Mouse (Mus musculus): ENCODE measurements around the gene Ldb2. TPM values are rescaled to one million over a fixed set of nuclear protein-coding genes. Genes with fewer than 3 reads are reported as not detected.

Gene Ldb2
- polyA plus RNA-seq, 1 experiment from 2014 or later: 49.5 TPM

DNA sequence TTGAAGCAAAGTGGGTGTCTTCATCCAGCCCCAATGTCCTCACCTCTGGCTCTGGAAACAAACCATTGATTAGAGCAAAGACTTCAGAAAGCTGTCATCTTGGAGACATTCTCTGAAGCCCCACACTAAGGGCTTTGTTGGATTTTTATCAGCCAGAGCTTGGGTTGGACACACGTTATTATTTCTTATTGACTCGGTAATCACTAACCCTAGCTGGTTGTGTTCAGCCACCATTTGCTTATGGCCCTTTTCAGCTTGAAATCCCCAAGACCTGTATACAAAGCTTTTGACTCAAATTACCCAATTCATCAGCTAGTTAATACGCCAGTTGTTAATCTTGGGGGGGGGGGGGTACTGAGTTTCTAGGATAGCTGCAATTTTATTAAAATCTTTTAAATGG, 91.5 kb downstream of the Ldb2 start:
- Histone ChIP-seq H3K4me3 (ENCODE audit: low read length) (no peak overlapping the region), H3K9me3 (ENCODE audit: control insufficient read depth, low read length) (no peaks in the 10 kb centered on the region), H3K4me1 (replicated peaks; ENCODE audit: control insufficient read depth, insufficient read depth, low read length) (peaks cover 11% of the 10 kb centered on the region), H3K27ac (ENCODE audit: low read length) (peak overlapping the region; percentile 51), H3K9ac (ENCODE audit: low read length) (no peak overlapping the region), H3K4me2 (ENCODE audit: low read depth, low read length) (no peak overlapping the region), H3K27me3 (ENCODE audit: control insufficient read depth, insufficient read depth, low read depth, low read length) (no peaks in the 10 kb centered on the region), H3K36me3 (ENCODE audit: control insufficient read depth, insufficient read depth, low read length) (no peaks in the 10 kb centered on the region)
- WGBS: 80% methylated on average over 3 of the region's 3 CpGs
- no peak for ATAC-seq (ENCODE audit: low read depth)

DNA sequence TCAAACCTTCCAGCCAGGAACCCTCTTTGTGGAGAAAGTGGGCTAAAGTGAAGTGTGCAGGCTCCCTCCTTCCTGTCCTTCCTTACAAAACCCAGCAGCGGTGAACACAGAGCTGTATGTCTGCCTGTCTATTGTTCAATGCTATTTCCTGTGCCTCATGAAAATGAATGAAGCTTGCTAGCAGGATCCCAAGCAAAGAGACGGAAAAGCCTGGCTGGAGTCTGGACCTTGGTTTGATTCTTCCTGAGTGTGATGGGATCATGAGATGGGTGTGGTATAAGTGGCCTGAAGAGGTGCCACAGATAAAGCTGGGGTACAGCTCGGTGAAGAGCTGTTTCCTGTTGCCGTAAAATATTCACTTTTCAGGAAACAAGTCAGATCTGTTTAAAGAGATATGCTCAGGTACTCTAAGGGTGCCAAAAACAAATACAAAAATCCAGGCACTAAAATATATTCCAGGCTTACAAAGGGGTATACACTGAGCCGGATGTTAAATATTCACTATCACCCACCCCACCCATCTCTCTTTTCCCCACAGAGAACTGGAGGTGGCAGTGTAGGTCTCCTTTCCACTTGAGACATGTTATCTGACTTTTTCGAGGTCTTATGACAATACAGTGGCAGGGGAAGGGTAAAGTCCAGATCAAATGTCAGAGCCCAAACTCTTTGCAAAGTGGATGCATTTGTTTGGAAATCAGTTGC, 92.3 kb downstream of the Ldb2 start:
- H3K4me2 ChIP-seq (ENCODE audit: low read depth, low read length): no peak overlapping the region
- H3K9me3 ChIP-seq (ENCODE audit: control insufficient read depth, low read length): no peaks in the 10 kb centered on the region
- peak overlapping the region; percentile 51 for H3K27ac ChIP-seq (ENCODE audit: low read length)
- H3K27me3 ChIP-seq (ENCODE audit: control insufficient read depth, insufficient read depth, low read depth, low read length): no peaks in the 10 kb centered on the region
- no peaks in the 10 kb centered on the region for H3K36me3 ChIP-seq (ENCODE audit: control insufficient read depth, insufficient read depth, low read length)
- ATAC-seq (ENCODE audit: low read depth): peak; percentile 83
- 28% methylated on average over 6 of the region's 6 CpGs for WGBS
- peaks cover 8% of the 10 kb centered on the region for H3K4me1 ChIP-seq (replicated peaks; ENCODE audit: control insufficient read depth, insufficient read depth, low read length)
- H3K4me3 ChIP-seq (ENCODE audit: low read length): no peak overlapping the region
- no peak overlapping the region for H3K9ac ChIP-seq (ENCODE audit: low read length)

DNA sequence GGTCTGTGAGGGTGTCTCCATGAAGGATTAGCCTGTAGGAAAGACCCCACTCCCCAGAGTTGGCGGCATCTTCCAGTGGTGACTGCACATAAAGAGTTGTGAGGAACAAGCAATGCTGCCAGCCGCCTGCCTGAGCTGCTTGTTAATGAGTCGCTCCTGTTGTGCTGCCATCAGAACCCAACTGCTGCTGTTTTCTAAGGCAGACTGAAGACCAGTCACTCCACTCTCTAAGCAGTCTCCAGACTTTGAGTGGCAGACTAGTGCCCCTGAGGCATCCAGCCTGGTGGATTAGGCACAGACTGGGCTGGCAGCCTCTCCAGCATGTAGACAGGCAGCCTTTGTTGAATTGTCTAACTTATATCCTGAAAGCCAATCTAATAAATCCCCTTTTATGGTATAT, 101.5 kb downstream of the Ldb2 start:
- Histone ChIP-seq H3K27ac (ENCODE audit: low read length) (no peak overlapping the region), H3K27me3 (ENCODE audit: control insufficient read depth, insufficient read depth, low read depth, low read length) (no peaks in the 10 kb centered on the region), H3K4me3 (ENCODE audit: low read length) (no peak overlapping the region), H3K9me3 (ENCODE audit: control insufficient read depth, low read length) (no peaks in the 10 kb centered on the region), H3K36me3 (ENCODE audit: control insufficient read depth, insufficient read depth, low read length) (no peaks in the 10 kb centered on the region), H3K4me2 (ENCODE audit: low read depth, low read length) (no peak overlapping the region), H3K9ac (ENCODE audit: low read length) (no peak overlapping the region), H3K4me1 (replicated peaks; ENCODE audit: control insufficient read depth, insufficient read depth, low read length) (no peaks in the 10 kb centered on the region)
- 78% methylated on average over 3 of the region's 3 CpGs for WGBS
- no peak for ATAC-seq (ENCODE audit: low read depth)

DNA sequence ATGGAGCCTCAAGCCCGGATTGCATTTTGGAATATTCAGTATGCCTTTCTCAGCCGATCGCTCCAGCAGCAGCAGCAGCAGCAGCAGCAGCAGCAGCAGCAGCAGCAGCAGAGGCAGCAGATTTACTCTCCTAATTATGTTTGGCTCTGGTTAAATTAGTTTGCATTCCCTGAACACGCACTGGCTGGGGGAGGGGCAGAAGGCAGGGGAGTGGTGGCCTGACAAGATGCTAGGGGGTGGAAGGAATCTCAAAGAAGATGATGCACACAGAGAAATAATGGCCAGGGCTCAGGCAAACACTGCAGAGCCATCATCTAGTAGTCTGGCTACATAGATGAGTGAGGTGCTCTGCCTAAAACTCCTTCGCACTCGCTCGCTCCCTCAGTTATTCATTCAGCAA, 102.9 kb downstream of the Ldb2 start:
- Histone ChIP-seq H3K4me2 (ENCODE audit: low read depth, low read length) (no peak overlapping the region), H3K4me1 (replicated peaks; ENCODE audit: control insufficient read depth, insufficient read depth, low read length) (no peaks in the 10 kb centered on the region), H3K27me3 (ENCODE audit: control insufficient read depth, insufficient read depth, low read depth, low read length) (no peaks in the 10 kb centered on the region), H3K9me3 (ENCODE audit: control insufficient read depth, low read length) (no peaks in the 10 kb centered on the region), H3K9ac (ENCODE audit: low read length) (no peak overlapping the region), H3K4me3 (ENCODE audit: low read length) (no peak overlapping the region), H3K36me3 (ENCODE audit: control insufficient read depth, insufficient read depth, low read length) (no peaks in the 10 kb centered on the region), H3K27ac (ENCODE audit: low read length) (no peak overlapping the region)
- no peak for ATAC-seq (ENCODE audit: low read depth)
- WGBS: 71% methylated on average over 7 of the region's 7 CpGs

DNA sequence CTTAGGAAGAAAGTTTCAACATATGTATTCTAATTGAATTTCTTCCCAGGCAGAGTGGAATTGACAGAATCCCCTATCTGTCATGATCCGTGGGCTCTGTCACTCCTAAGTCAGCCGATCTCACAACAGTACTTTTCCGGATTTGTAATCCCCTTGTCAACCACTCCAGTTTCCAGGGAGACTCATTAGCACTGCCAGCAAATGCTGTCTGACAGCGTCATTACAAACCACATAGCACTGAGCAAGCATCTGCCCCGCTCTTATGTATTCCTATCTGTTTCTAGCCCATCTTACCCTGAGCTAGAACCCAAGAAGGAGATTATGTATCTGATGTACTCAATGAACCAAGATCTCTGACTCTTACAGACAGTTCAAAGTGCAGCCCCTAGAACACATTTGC, 105.8 kb downstream of the Ldb2 start:
- Histone ChIP-seq H3K4me3 (ENCODE audit: low read length) (no peak overlapping the region), H3K9me3 (ENCODE audit: control insufficient read depth, low read length) (no peaks in the 10 kb centered on the region), H3K36me3 (ENCODE audit: control insufficient read depth, insufficient read depth, low read length) (no peaks in the 10 kb centered on the region), H3K27me3 (ENCODE audit: control insufficient read depth, insufficient read depth, low read depth, low read length) (no peaks in the 10 kb centered on the region), H3K4me1 (replicated peaks; ENCODE audit: control insufficient read depth, insufficient read depth, low read length) (no peaks in the 10 kb centered on the region), H3K4me2 (ENCODE audit: low read depth, low read length) (no peak overlapping the region), H3K9ac (ENCODE audit: low read length) (no peak overlapping the region), H3K27ac (ENCODE audit: low read length) (no peak overlapping the region)
- WGBS: 56% methylated on average over 5 of the region's 5 CpGs
- ATAC-seq (ENCODE audit: low read depth): no peak

DNA sequence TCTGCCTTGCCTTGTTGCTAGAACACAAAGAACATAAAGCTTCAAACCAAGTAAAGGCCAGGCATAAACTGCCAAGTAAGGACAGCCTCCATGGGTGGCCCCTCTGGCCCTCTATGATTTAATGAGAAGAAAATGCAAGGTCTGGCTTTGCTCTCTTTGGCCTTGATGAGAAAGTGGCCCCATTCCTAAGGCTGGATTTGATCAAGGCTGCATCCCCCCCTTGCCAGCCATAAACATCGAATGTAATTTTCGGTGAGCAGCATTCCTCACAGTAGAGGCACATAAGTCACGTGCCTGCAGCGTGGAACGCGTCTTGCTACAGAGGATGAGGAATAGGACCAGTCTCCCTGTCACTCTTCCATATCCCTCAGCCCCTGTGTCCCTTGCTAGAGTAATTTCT, 113.1 kb downstream of the Ldb2 start:
- Histone ChIP-seq H3K9me3 (ENCODE audit: control insufficient read depth, low read length) (no peaks in the 10 kb centered on the region), H3K27me3 (ENCODE audit: control insufficient read depth, insufficient read depth, low read depth, low read length) (no peaks in the 10 kb centered on the region), H3K4me1 (replicated peaks; ENCODE audit: control insufficient read depth, insufficient read depth, low read length) (0 out of 2 replicates have a peak, but pooled peaks cover 2% of the 10 kb centered on the region), H3K9ac (ENCODE audit: low read length) (no peak overlapping the region), H3K27ac (ENCODE audit: low read length) (no peak overlapping the region), H3K4me2 (ENCODE audit: low read depth, low read length) (no peak overlapping the region), H3K36me3 (ENCODE audit: control insufficient read depth, insufficient read depth, low read length) (no peaks in the 10 kb centered on the region), H3K4me3 (ENCODE audit: low read length) (no peak overlapping the region)
- no peak for ATAC-seq (ENCODE audit: low read depth)
- 77% methylated on average over 6 of the region's 6 CpGs for WGBS

DNA sequence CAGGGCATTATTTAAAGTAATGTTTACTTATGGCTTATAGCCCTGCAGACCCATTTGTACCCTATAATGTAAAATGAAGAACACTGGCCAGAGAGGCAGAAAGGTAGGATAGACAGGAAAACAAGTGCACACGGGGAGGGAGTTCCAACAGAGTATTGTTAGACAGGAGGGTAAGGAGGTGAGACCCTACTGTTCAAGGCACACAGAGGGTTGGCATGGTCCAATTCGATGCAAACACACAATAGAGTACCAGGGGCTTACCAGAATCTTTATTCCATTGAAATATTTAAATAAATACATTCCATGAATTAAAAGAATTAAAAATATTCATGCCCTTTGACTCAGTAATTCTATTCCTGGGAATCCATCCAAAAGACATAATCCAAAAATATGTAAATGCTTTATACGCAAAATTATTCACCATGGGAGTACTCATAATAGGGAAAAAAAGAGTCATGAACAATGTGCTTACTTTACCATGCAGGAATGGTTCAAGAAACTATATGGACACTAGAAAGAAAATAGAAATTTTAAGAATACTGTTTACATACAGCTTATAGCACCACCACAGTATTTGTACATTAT, 118.3 kb downstream of the Ldb2 start:
- H3K36me3 ChIP-seq (ENCODE audit: control insufficient read depth, insufficient read depth, low read length): no peaks in the 10 kb centered on the region
- H3K27me3 ChIP-seq (ENCODE audit: control insufficient read depth, insufficient read depth, low read depth, low read length): no peaks in the 10 kb centered on the region
- no peak overlapping the region for H3K9ac ChIP-seq (ENCODE audit: low read length)
- no peaks in the 10 kb centered on the region for H3K9me3 ChIP-seq (ENCODE audit: control insufficient read depth, low read length)
- no peak overlapping the region for H3K27ac ChIP-seq (ENCODE audit: low read length)
- H3K4me1 ChIP-seq (replicated peaks; ENCODE audit: control insufficient read depth, insufficient read depth, low read length): peaks cover under 1% of the 10 kb centered on the region; the same call in 1 of the 2 replicates
- WGBS: 64% methylated on average over 3 of the region's 3 CpGs
- ATAC-seq (ENCODE audit: low read depth): no peak
- no peak overlapping the region for H3K4me2 ChIP-seq (ENCODE audit: low read depth, low read length)
- no peak overlapping the region for H3K4me3 ChIP-seq (ENCODE audit: low read length)

DNA sequence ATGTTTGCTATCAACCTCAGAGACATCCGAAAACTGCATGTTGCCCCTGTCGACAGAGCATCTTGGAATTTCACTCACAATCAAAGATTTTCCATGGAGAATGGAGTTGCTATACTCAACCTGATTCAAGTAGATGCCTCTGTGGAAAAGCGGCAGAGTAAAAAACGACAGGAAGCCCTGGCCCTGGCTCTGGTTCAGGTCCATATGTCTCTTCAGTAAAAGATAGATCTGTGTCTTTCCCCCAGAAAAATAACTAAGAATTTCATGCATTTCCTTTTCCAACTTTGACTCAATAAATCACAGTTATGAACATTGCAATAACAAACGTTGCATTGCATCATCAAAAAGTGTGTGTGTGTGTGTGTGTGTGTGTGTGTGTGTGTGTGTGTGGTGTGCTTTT, 121.7 kb downstream of the Ldb2 start:
- no peak overlapping the region for H3K9ac ChIP-seq (ENCODE audit: low read length)
- H3K27me3 ChIP-seq (ENCODE audit: control insufficient read depth, insufficient read depth, low read depth, low read length): no peaks in the 10 kb centered on the region
- H3K4me3 ChIP-seq (ENCODE audit: low read length): no peak overlapping the region
- no peak overlapping the region for H3K27ac ChIP-seq (ENCODE audit: low read length)
- H3K4me1 ChIP-seq (replicated peaks; ENCODE audit: control insufficient read depth, insufficient read depth, low read length): no peaks in the 10 kb centered on the region; the same call in 1 of the 2 replicates
- no peaks in the 10 kb centered on the region for H3K9me3 ChIP-seq (ENCODE audit: control insufficient read depth, low read length)
- 48% methylated on average over 5 of the region's 5 CpGs for WGBS
- no peak overlapping the region for H3K4me2 ChIP-seq (ENCODE audit: low read depth, low read length)
- no peaks in the 10 kb centered on the region for H3K36me3 ChIP-seq (ENCODE audit: control insufficient read depth, insufficient read depth, low read length)
- ATAC-seq (ENCODE audit: low read depth): no peak

DNA sequence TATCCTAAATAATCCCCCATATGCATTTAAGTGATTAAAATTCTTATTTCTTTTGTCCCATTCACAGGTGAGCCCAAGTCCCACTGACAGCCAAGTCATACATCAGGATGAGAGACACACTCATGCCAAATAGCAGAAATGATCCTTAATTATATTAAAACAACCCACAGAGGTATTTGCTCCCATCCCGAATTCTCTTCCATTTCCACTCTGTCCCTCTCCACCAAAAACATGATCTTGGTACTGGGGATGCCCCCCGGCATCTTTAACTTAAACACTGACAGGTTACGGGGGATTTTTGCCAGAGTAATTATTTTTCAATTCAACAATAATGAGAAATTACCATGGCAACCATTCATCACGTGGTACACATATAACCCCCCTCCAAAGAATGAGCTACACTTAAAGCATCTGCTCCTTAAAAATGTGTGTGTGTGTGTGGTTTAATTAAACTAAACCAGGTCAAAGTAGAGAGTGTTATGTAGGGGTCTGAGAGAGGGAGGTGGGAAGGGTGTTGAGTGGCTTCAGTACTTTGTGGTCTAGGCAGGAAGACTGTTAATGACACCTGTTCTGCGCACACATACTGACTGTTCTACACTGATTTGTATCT, 123.2 kb downstream of the Ldb2 start:
- H3K4me1 ChIP-seq (replicated peaks; ENCODE audit: control insufficient read depth, insufficient read depth, low read length): no peaks in the 10 kb centered on the region; the same call in 1 of the 2 replicates
- H3K9ac ChIP-seq (ENCODE audit: low read length): no peak overlapping the region
- H3K4me3 ChIP-seq (ENCODE audit: low read length): no peak overlapping the region
- no peak overlapping the region for H3K4me2 ChIP-seq (ENCODE audit: low read depth, low read length)
- no peak for ATAC-seq (ENCODE audit: low read depth)
- no peaks in the 10 kb centered on the region for H3K27me3 ChIP-seq (ENCODE audit: control insufficient read depth, insufficient read depth, low read depth, low read length)
- H3K36me3 ChIP-seq (ENCODE audit: control insufficient read depth, insufficient read depth, low read length): no peaks in the 10 kb centered on the region
- no peaks in the 10 kb centered on the region for H3K9me3 ChIP-seq (ENCODE audit: control insufficient read depth, low read length)
- WGBS: 88% methylated on average over 5 of the region's 5 CpGs
- no peak overlapping the region for H3K27ac ChIP-seq (ENCODE audit: low read length)
